Mouse (Mus musculus): ENCODE measurements around the gene Krt19. TPM values are rescaled to one million over a fixed set of nuclear protein-coding genes. Genes with fewer than 3 reads are reported as not detected.

Gene Krt19
- total RNA-seq (2014; rRNA removed) (1.6 and 5.4 TPM in 2 replicates), polyA plus RNA-seq (2015; fragmentation: Nextera tagmentation; extraction: Ambion mirVana) (6.5 and 8.1 TPM in 2 replicates)

- peak; percentile 46 for DNase-seq (ENCODE audit: low spot score)
- no peaks in the 10 kb centered on the region for H3K9me3 ChIP-seq (ENCODE audit: low read length)
- H3K4me2 ChIP-seq (ENCODE audit: low read depth, low read length, poor library complexity, severe bottlenecking) = no peak within 1 kb of the TSS
Observed at GRCm38 (mm10) chr11:100148615-100149330, at the start of gene Krt19. TSS of gene Krt19 (minus strand) at chr11:100148665.

GRCm38 (mm10) chr11:100192992-100193391 is 44.5 kb upstream of the Krt19 start, which contains the start of gene Krt9:
TSS of gene Krt9 (minus strand) at chr11:100193246.
- WGBS = 69% methylated on average over 9 of the region's 9 CpGs
- Histone ChIP-seq H3K27ac (ENCODE audit: low read depth, low read length) (no peak within 1 kb of the TSS), H3K4me3 (ENCODE audit: low read depth, low read length) (no peak within 1 kb of the TSS), H3K4me2 (ENCODE audit: low read depth, low read length, poor library complexity, severe bottlenecking) (no peak within 1 kb of the TSS), H3K36me3 (ENCODE audit: insufficient read depth, low read length) (no peaks in the 10 kb centered on the region), H3K9ac (replicated peaks; ENCODE audit: low read length, poor library complexity, severe bottlenecking) (no peak within 1 kb of the TSS), H3K27me3 (ENCODE audit: insufficient read depth, low read length) (no peaks in the 10 kb centered on the region), H3K9me3 (ENCODE audit: low read length) (no peaks in the 10 kb centered on the region), H3K4me1 (ENCODE audit: insufficient read depth, low read length) (no peaks in the 10 kb centered on the region)
- TF ChIP-seq CTCF (IDR thresholded peaks at IDR 0.05) = no peak
- ATAC-seq (ENCODE audit: low FRiP score) (no peak), DNase-seq (ENCODE audit: low spot score) (no peak)

More at GRCm38 (mm10) chr11:100148615-100149330, at the start of gene Krt19:
- Histone ChIP-seq H3K4me3 (ENCODE audit: low read depth, low read length) (no peak within 1 kb of the TSS), H3K27me3 (ENCODE audit: insufficient read depth, low read length) (peaks cover 12% of the 10 kb centered on the region), H3K36me3 (ENCODE audit: insufficient read depth, low read length) (no peaks in the 10 kb centered on the region), H3K4me1 (ENCODE audit: insufficient read depth, low read length) (peaks cover 8% of the 10 kb centered on the region; the same call in 1 of the 2 replicates), H3K27ac (ENCODE audit: low read depth, low read length) (no peak within 1 kb of the TSS), H3K9ac (replicated peaks; ENCODE audit: low read length, poor library complexity, severe bottlenecking) (no peak within 1 kb of the TSS)
- ATAC-seq (ENCODE audit: low FRiP score) = no peak
- WGBS = 42% methylated on average over 9 of the region's 9 CpGs
- no peak for TF ChIP-seq CTCF (IDR thresholded peaks at IDR 0.05)

- 100% methylated on average over 3 of the region's 3 CpGs for WGBS
- Histone ChIP-seq H3K9me3 (ENCODE audit: low read length) (no peaks in the 10 kb centered on the region), H3K9ac (replicated peaks; ENCODE audit: low read length, poor library complexity, severe bottlenecking) (no peak overlapping the region), H3K4me3 (ENCODE audit: low read depth, low read length) (no peak overlapping the region), H3K27ac (ENCODE audit: low read depth, low read length) (no peak overlapping the region), H3K4me2 (ENCODE audit: low read depth, low read length, poor library complexity, severe bottlenecking) (no peak overlapping the region), H3K36me3 (ENCODE audit: insufficient read depth, low read length) (no peaks in the 10 kb centered on the region), H3K4me1 (ENCODE audit: insufficient read depth, low read length) (no peaks in the 10 kb centered on the region), H3K27me3 (ENCODE audit: insufficient read depth, low read length) (no peaks in the 10 kb centered on the region)
- no peak for DNase-seq (ENCODE audit: low spot score)
- no peak for TF ChIP-seq CTCF (IDR thresholded peaks at IDR 0.05)
- ATAC-seq (ENCODE audit: low FRiP score) = no peak
Observed at GRCm38 (mm10) chr11:100191820-100192219, 43.4 kb upstream of the Krt19 start.

GRCm38 (mm10) chr11:100186736-100187135 is 38.3 kb upstream of the Krt19 start:
- H3K9me3 ChIP-seq (ENCODE audit: low read length) = no peaks in the 10 kb centered on the region
- no peak for TF ChIP-seq CTCF (IDR thresholded peaks at IDR 0.05)
- no peaks in the 10 kb centered on the region for H3K36me3 ChIP-seq (ENCODE audit: insufficient read depth, low read length)
- 85% methylated on average over 8 of the region's 8 CpGs for WGBS
- ATAC-seq (ENCODE audit: low FRiP score) = no peak
- no peak overlapping the region for H3K27ac ChIP-seq (ENCODE audit: low read depth, low read length)
- no peak overlapping the region for H3K4me3 ChIP-seq (ENCODE audit: low read depth, low read length)
- H3K27me3 ChIP-seq (ENCODE audit: insufficient read depth, low read length) = no peaks in the 10 kb centered on the region
- H3K4me2 ChIP-seq (ENCODE audit: low read depth, low read length, poor library complexity, severe bottlenecking) = no peak overlapping the region
- DNase-seq (ENCODE audit: low spot score) = no peak
- H3K4me1 ChIP-seq (ENCODE audit: insufficient read depth, low read length) = no peaks in the 10 kb centered on the region
- H3K9ac ChIP-seq (replicated peaks; ENCODE audit: low read length, poor library complexity, severe bottlenecking) = no peak overlapping the region

- no peaks in the 10 kb centered on the region for H3K36me3 ChIP-seq (ENCODE audit: insufficient read depth, low read length)
- H3K9ac ChIP-seq (replicated peaks; ENCODE audit: low read length, poor library complexity, severe bottlenecking) = no peak overlapping the region
- WGBS = 76% methylated on average over 7 of the region's 7 CpGs
- no peak for DNase-seq (ENCODE audit: low spot score)
- H3K27me3 ChIP-seq (ENCODE audit: insufficient read depth, low read length) = no peaks in the 10 kb centered on the region
- H3K4me3 ChIP-seq (ENCODE audit: low read depth, low read length) = no peak overlapping the region
- no peak overlapping the region for H3K4me2 ChIP-seq (ENCODE audit: low read depth, low read length, poor library complexity, severe bottlenecking)
- H3K9me3 ChIP-seq (ENCODE audit: low read length) = no peaks in the 10 kb centered on the region
- H3K27ac ChIP-seq (ENCODE audit: low read depth, low read length) = no peak overlapping the region
- TF ChIP-seq CTCF (IDR thresholded peaks at IDR 0.05) = no peak
- no peaks in the 10 kb centered on the region for H3K4me1 ChIP-seq (ENCODE audit: insufficient read depth, low read length)
- ATAC-seq (ENCODE audit: low FRiP score) = no peak
Observed at GRCm38 (mm10) chr11:100181725-100182124, 33.3 kb upstream of the Krt19 start.

- DNase-seq (ENCODE audit: low spot score) (no peak), ATAC-seq (ENCODE audit: low FRiP score) (no peak)
- 77% methylated on average over 3 of the region's 3 CpGs for WGBS
- TF ChIP-seq CTCF (IDR thresholded peaks at IDR 0.05) = no peak
- no peak overlapping the region for H3K9ac ChIP-seq (replicated peaks; ENCODE audit: low read length, poor library complexity, severe bottlenecking)
- no peaks in the 10 kb centered on the region for H3K4me1 ChIP-seq (ENCODE audit: insufficient read depth, low read length)
- no peak overlapping the region for H3K27ac ChIP-seq (ENCODE audit: low read depth, low read length)
- no peak overlapping the region for H3K4me3 ChIP-seq (ENCODE audit: low read depth, low read length)
- H3K36me3 ChIP-seq (ENCODE audit: insufficient read depth, low read length) = no peaks in the 10 kb centered on the region
- no peaks in the 10 kb centered on the region for H3K9me3 ChIP-seq (ENCODE audit: low read length)
- H3K27me3 ChIP-seq (ENCODE audit: insufficient read depth, low read length) = no peaks in the 10 kb centered on the region
- H3K4me2 ChIP-seq (ENCODE audit: low read depth, low read length, poor library complexity, severe bottlenecking) = no peak overlapping the region
Observed at GRCm38 (mm10) chr11:100179260-100179659, 30.8 kb upstream of the Krt19 start.
